Mouse (Mus musculus): ENCODE data around the gene Mmp25. TPM values are rescaled to one million over a fixed set of nuclear protein-coding genes. Genes with fewer than 3 reads are reported as not detected.

The Mmp25 gene
- polyA plus RNA-seq, 1 experiment from 2014 or later, result 0.62 TPM

- Histone ChIP-seq H3K27ac (ENCODE audit: low read depth, low read length) (no peak overlapping the region), H3K9me3 (replicated peaks; ENCODE audit: control insufficient read depth, low read length) (no peaks in the 10 kb centered on the region), H3K9ac (ENCODE audit: low read length) (no peak overlapping the region), H3K4me3 (ENCODE audit: low read depth, low read length) (no peak overlapping the region), H3K36me3 (ENCODE audit: control insufficient read depth, insufficient read depth, low read length) (no peaks in the 10 kb centered on the region), H3K4me1 (ENCODE audit: control insufficient read depth, insufficient read depth, low read length) (no peaks in the 10 kb centered on the region), H3K27me3 (replicated peaks; ENCODE audit: control insufficient read depth, insufficient read depth, low read length) (0 out of 2 replicates have a peak, but pooled peaks cover 5% of the 10 kb centered on the region), H3K4me2 (ENCODE audit: low read length) (no peak overlapping the region)
- 65% methylated on average over 6 of the region's 6 CpGs for WGBS
- no peak for DNase-seq (ENCODE audit: low spot score)
- no peak for ATAC-seq
Measured at GRCm38 (mm10) chr17:23654001-23654400, 8.9 kb upstream of the Mmp25 start.

GRCm38 (mm10) chr17:23653324-23653723 lies 8.2 kb upstream of the Mmp25 start:
- no peak overlapping the region for H3K4me2 ChIP-seq (ENCODE audit: low read length)
- no peaks in the 10 kb centered on the region for H3K36me3 ChIP-seq (ENCODE audit: control insufficient read depth, insufficient read depth, low read length)
- no peaks in the 10 kb centered on the region for H3K9me3 ChIP-seq (replicated peaks; ENCODE audit: control insufficient read depth, low read length)
- H3K4me3 ChIP-seq (ENCODE audit: low read depth, low read length), result no peak overlapping the region
- ATAC-seq, result no peak
- no peaks in the 10 kb centered on the region for H3K4me1 ChIP-seq (ENCODE audit: control insufficient read depth, insufficient read depth, low read length)
- WGBS, result 75% methylated on average over 1 of the region's 2 CpGs
- H3K27me3 ChIP-seq (replicated peaks; ENCODE audit: control insufficient read depth, insufficient read depth, low read length), result 0 out of 2 replicates have a peak, but pooled peaks cover 5% of the 10 kb centered on the region
- DNase-seq (ENCODE audit: low spot score), result no peak
- no peak overlapping the region for H3K9ac ChIP-seq (ENCODE audit: low read length)
- H3K27ac ChIP-seq (ENCODE audit: low read depth, low read length), result no peak overlapping the region

GRCm38 (mm10) chr17:23651363-23651762 lies 6.3 kb upstream of the Mmp25 start:
- no peaks in the 10 kb centered on the region for H3K27me3 ChIP-seq (replicated peaks; ENCODE audit: control insufficient read depth, insufficient read depth, low read length)
- DNase-seq (ENCODE audit: low spot score) (no peak), ATAC-seq (no peak)
- H3K36me3 ChIP-seq (ENCODE audit: control insufficient read depth, insufficient read depth, low read length), result no peaks in the 10 kb centered on the region
- no peak overlapping the region for H3K27ac ChIP-seq (ENCODE audit: low read depth, low read length)
- H3K9ac ChIP-seq (ENCODE audit: low read length), result no peak overlapping the region
- WGBS, result 81% methylated on average over 6 of the region's 6 CpGs
- H3K4me2 ChIP-seq (ENCODE audit: low read length), result no peak overlapping the region
- H3K4me3 ChIP-seq (ENCODE audit: low read depth, low read length), result no peak overlapping the region
- H3K4me1 ChIP-seq (ENCODE audit: control insufficient read depth, insufficient read depth, low read length), result no peaks in the 10 kb centered on the region
- no peaks in the 10 kb centered on the region for H3K9me3 ChIP-seq (replicated peaks; ENCODE audit: control insufficient read depth, low read length)

GRCm38 (mm10) chr17:23645894-23646293 lies 817 bp upstream of the Mmp25 start:
- WGBS, result 32% methylated on average over 10 of the region's 10 CpGs
- H3K36me3 ChIP-seq (ENCODE audit: control insufficient read depth, insufficient read depth, low read length), result no peaks in the 10 kb centered on the region
- no peak overlapping the region for H3K4me3 ChIP-seq (ENCODE audit: low read depth, low read length)
- H3K4me1 ChIP-seq (ENCODE audit: control insufficient read depth, insufficient read depth, low read length), result peaks cover 6% of the 10 kb centered on the region; the same call in 1 of the 2 replicates
- no peak overlapping the region for H3K27ac ChIP-seq (ENCODE audit: low read depth, low read length)
- no peak for DNase-seq (ENCODE audit: low spot score)
- H3K27me3 ChIP-seq (replicated peaks; ENCODE audit: control insufficient read depth, insufficient read depth, low read length), result peaks cover 16% of the 10 kb centered on the region
- H3K9me3 ChIP-seq (replicated peaks; ENCODE audit: control insufficient read depth, low read length), result no peaks in the 10 kb centered on the region
- no peak for ATAC-seq
- no peak overlapping the region for H3K9ac ChIP-seq (ENCODE audit: low read length)
- no peak overlapping the region for H3K4me2 ChIP-seq (ENCODE audit: low read length)

DNA sequence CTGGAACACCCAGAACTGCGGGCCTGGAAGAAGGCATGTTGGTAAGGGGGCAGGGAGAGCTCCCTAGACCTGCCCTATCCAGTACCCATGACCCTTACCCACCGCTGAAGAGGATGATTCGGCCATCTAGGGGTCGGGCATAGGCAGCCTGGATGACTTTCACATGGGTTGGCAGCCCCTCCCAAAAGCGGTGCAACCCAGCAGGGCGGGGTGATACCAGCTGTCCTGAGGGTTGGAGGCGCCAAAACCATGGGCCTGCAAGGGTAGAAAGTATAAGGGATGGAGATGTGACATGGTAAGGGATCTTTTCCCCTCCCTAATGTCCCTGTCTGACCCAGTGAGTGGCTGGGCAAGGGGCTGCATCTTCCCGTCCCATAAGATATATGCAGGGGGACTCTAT lies 13.8 kb downstream of the Mmp25 start:
- Histone ChIP-seq H3K36me3 (ENCODE audit: control insufficient read depth, insufficient read depth, low read length) (no peaks in the 10 kb centered on the region), H3K9me3 (replicated peaks; ENCODE audit: control insufficient read depth, low read length) (no peaks in the 10 kb centered on the region), H3K9ac (ENCODE audit: low read length) (no peak overlapping the region), H3K4me1 (ENCODE audit: control insufficient read depth, insufficient read depth, low read length) (no peaks in the 10 kb centered on the region), H3K4me3 (ENCODE audit: low read depth, low read length) (no peak overlapping the region), H3K4me2 (ENCODE audit: low read length) (no peak overlapping the region), H3K27me3 (replicated peaks; ENCODE audit: control insufficient read depth, insufficient read depth, low read length) (no peaks in the 10 kb centered on the region), H3K27ac (ENCODE audit: low read depth, low read length) (no peak overlapping the region)
- no peak for DNase-seq (ENCODE audit: low spot score)
- no peak for ATAC-seq
- WGBS, result 88% methylated on average over 8 of the region's 8 CpGs

DNA sequence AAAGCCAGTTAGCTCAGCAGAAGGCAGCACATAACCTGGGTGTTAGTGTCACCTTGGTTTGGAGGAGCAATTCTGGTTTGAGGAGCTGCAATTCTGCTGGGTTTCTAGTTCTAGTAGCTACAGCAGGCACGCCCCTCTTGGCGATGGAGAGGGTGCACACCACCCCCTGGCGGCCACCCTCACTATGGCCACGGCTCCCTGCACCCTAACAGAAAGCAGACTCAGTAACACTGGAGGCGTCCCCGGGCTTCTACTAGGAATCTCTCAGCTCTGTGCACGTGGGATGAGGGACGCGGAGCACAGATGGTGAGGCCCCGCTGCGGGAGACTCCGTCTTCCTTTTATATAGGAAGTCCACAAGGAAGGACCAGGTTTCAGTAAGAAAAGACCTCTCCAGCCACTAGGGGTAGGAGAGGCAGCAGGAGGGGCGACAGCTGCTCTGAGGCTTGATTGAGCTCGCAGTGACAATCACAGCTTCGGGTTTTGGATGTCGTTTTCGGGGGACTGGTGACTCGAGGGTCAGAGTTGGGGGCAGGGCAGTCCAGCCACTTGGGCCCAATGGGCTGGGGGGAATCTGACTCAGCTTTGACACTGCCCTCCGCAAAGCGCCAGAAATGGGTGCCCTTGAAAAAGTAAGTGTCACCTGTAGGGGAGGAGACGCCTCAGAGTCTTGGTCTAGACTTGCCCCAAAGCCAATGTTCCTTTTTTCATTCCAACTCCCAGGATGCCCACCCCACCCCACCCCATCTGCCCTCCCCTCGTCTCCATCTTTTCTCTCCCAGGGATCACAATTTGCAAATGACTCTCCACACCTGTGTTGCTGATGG lies 14.7 kb downstream of the Mmp25 start:
- H3K9ac ChIP-seq (ENCODE audit: low read length), result peak overlapping the region; percentile 29; the same call in 1 of the 2 replicates
- H3K27me3 ChIP-seq (replicated peaks; ENCODE audit: control insufficient read depth, insufficient read depth, low read length), result no peaks in the 10 kb centered on the region
- peak overlapping the region; percentile 35 for H3K4me2 ChIP-seq (ENCODE audit: low read length)
- no peaks in the 10 kb centered on the region for H3K4me1 ChIP-seq (ENCODE audit: control insufficient read depth, insufficient read depth, low read length)
- no peaks in the 10 kb centered on the region for H3K9me3 ChIP-seq (replicated peaks; ENCODE audit: control insufficient read depth, low read length)
- DNase-seq (ENCODE audit: low spot score) (peak; percentile 70), ATAC-seq (peak; percentile 86)
- 18% methylated on average over 22 of the region's 22 CpGs for WGBS
- no peak overlapping the region for H3K4me3 ChIP-seq (ENCODE audit: low read depth, low read length)
- H3K36me3 ChIP-seq (ENCODE audit: control insufficient read depth, insufficient read depth, low read length), result no peaks in the 10 kb centered on the region
- H3K27ac ChIP-seq (ENCODE audit: low read depth, low read length), result no peak overlapping the region

DNA sequence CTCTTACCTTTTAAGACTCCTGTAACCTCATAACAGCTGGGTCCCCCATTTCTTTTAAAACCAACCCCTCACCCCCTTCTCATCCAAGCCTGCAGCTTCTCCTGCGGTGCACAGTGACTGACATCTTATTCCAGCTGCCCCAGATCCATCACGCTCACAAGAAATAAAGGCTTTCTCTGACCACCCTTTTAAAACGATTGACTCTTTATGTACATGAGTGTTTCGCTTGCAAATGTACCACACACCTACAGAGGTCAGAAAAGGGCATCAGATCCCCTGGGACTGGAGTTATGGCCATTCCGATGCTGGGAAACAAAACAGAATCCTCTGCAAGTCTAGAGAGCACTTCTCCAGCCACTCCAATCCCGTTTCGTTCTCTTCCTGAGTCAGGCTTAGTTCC lies 17.3 kb downstream of the Mmp25 start:
- Histone ChIP-seq H3K4me1 (ENCODE audit: control insufficient read depth, insufficient read depth, low read length) (no peaks in the 10 kb centered on the region), H3K27me3 (replicated peaks; ENCODE audit: control insufficient read depth, insufficient read depth, low read length) (no peaks in the 10 kb centered on the region), H3K4me3 (ENCODE audit: low read depth, low read length) (no peak overlapping the region), H3K27ac (ENCODE audit: low read depth, low read length) (no peak overlapping the region), H3K9ac (ENCODE audit: low read length) (no peak overlapping the region), H3K36me3 (ENCODE audit: control insufficient read depth, insufficient read depth, low read length) (no peaks in the 10 kb centered on the region), H3K9me3 (replicated peaks; ENCODE audit: control insufficient read depth, low read length) (no peaks in the 10 kb centered on the region), H3K4me2 (ENCODE audit: low read length) (no peak overlapping the region)
- WGBS, result 33% methylated on average over 7 of the region's 7 CpGs
- DNase-seq (ENCODE audit: low spot score) (no peak), ATAC-seq (no peak)

GRCm38 (mm10) chr17:23620351-23620750 lies 24.7 kb downstream of the Mmp25 start:
- Histone ChIP-seq H3K27ac (ENCODE audit: low read depth, low read length) (no peak overlapping the region), H3K9me3 (replicated peaks; ENCODE audit: control insufficient read depth, low read length) (no peaks in the 10 kb centered on the region), H3K4me2 (ENCODE audit: low read length) (no peak overlapping the region), H3K27me3 (replicated peaks; ENCODE audit: control insufficient read depth, insufficient read depth, low read length) (no peaks in the 10 kb centered on the region), H3K4me1 (ENCODE audit: control insufficient read depth, insufficient read depth, low read length) (no peaks in the 10 kb centered on the region), H3K36me3 (ENCODE audit: control insufficient read depth, insufficient read depth, low read length) (no peaks in the 10 kb centered on the region), H3K4me3 (ENCODE audit: low read depth, low read length) (no peak overlapping the region), H3K9ac (ENCODE audit: low read length) (no peak overlapping the region)
- DNase-seq (ENCODE audit: low spot score), result no peak
- 85% methylated on average over 7 of the region's 7 CpGs for WGBS
- ATAC-seq, result no peak

DNA sequence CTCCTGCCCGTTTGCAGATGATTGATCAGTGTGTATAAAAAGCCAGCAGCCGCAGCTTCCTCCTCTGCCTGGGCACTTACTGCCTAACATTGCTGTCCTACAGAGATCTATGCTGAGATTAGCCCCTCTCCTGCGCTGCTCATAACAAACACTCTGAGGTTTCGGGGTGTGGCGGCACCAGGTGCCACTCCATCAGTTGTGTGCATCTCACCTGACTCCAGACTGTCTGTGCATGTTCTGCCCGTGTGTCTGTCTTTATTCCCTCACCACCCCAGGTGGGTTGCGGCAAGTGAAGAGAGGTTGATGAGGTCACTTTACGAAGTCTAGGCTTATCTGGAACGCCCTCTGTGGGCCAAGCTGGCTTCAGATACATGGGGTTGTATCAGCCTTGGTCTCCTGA lies 28.0 kb downstream of the Mmp25 start:
- no peak for ATAC-seq
- no peak for DNase-seq (ENCODE audit: low spot score)
- H3K9me3 ChIP-seq (replicated peaks; ENCODE audit: control insufficient read depth, low read length), result no peaks in the 10 kb centered on the region
- no peak overlapping the region for H3K27ac ChIP-seq (ENCODE audit: low read depth, low read length)
- WGBS, result 76% methylated on average over 9 of the region's 9 CpGs
- no peaks in the 10 kb centered on the region for H3K4me1 ChIP-seq (ENCODE audit: control insufficient read depth, insufficient read depth, low read length)
- no peak overlapping the region for H3K4me2 ChIP-seq (ENCODE audit: low read length)
- H3K36me3 ChIP-seq (ENCODE audit: control insufficient read depth, insufficient read depth, low read length), result no peaks in the 10 kb centered on the region
- H3K4me3 ChIP-seq (ENCODE audit: low read depth, low read length), result no peak overlapping the region
- H3K27me3 ChIP-seq (replicated peaks; ENCODE audit: control insufficient read depth, insufficient read depth, low read length), result no peaks in the 10 kb centered on the region
- H3K9ac ChIP-seq (ENCODE audit: low read length), result no peak overlapping the region

Measured in forebrain, embryonic 14.5 days (tissue).